Comparison of ENCODE assay signal across 12 mouse cellular contexts in genomic region chr2:69676713-69677112, GRCm38 (mm10). TPM values are rescaled to one million over a fixed set of nuclear protein-coding genes. Genes with fewer than 3 reads are reported as not detected.
DNase-seq lines count a peak whose midpoint lies in the region; ATAC-seq and TF ChIP-seq lines count a peak whose summit lies in the region.
"Had no signal": no experiment of that assay in that cellular context is flagged by ENCODE, and none has a peak within 500 bp of the region (broad histone marks: within the 10 kb centered on the region; RNA-seq: fewer than 3 reads in every experiment).

No protein-coding gene starts in this region.

- no peak overlapping the region for H3K9ac ChIP-seq in liver, embryonic 14.5 days (replicated peaks)
- H3K9ac ChIP-seq: neural tube, embryonic 13.5 days had no signal

- H3K4me3 ChIP-seq in gastrocnemius, adult 2 months, result no peak overlapping the region
- no peak overlapping the region for H3K4me3 ChIP-seq in liver, embryonic 14.5 days (ENCODE audit: insufficient read depth in 1 of 2, low read depth in 2 of 2, low read length in 2 of 2)
- H3K4me3 ChIP-seq in E14TG2a.4 (replicated peaks; ENCODE audit: low read length), result no peak overlapping the region
- H3K4me3 ChIP-seq: megakaryocyte, embryonic 14.5 days; neural tube, embryonic 13.5 days had no signal

- H3K4me1 ChIP-seq in liver, embryonic 14.5 days (replicated peaks; ENCODE audit: control insufficient read depth in 2 of 2, insufficient read depth in 2 of 2, low read length in 1 of 2), result no peaks in the 10 kb centered on the region
- H3K4me1 ChIP-seq in E14TG2a.4 (replicated peaks; ENCODE audit: low read depth, low read length), result no peaks in the 10 kb centered on the region
- H3K4me1 ChIP-seq: megakaryocyte, embryonic 14.5 days; neural tube, embryonic 13.5 days had no signal

- peak; percentile 61 for TF ChIP-seq CTCF in gastrocnemius, adult 2 months (IDR thresholded peaks at IDR 0.05)
- TF ChIP-seq CTCF in liver, embryonic 14.5 days (IDR thresholded peaks at IDR 0.05; ENCODE audit: low read depth), result peak; percentile 54
- TF ChIP-seq CTCF in E14TG2a.4 (conservative IDR thresholded peaks at IDR 0.05; ENCODE audit: low read length), result peak; percentile 41

- intact Hi-C loops in gastrocnemius, adult 2 months (cut with DNase I), result no loop called here
- intact Hi-C loops in gastrocnemius, postnatal 14 days (cut with DNase I; ENCODE audit: low total_unique reads), result no loop called here

- no peak for ATAC-seq in liver, embryonic 14.5 days (ENCODE audit: insufficient read depth)
- ATAC-seq in megakaryocyte-erythroid progenitor cell, adult 5-6 weeks (replicated peaks; ENCODE audit: low FRiP score, low TSS enrichment, poor library complexity, severe bottlenecking), result 0 out of 2 replicates have a peak, but pooled peaks have one; percentile 57

- no peaks in the 10 kb centered on the region for H3K27me3 ChIP-seq in liver, embryonic 14.5 days (ENCODE audit: control insufficient read depth, insufficient read depth, low read length)
- no peaks in the 10 kb centered on the region for H3K27me3 ChIP-seq in E14TG2a.4 (ENCODE audit: insufficient read depth, low read length)
- H3K27me3 ChIP-seq: megakaryocyte, embryonic 14.5 days; neural tube, embryonic 13.5 days had no signal

- H3K9me3 ChIP-seq in liver, embryonic 14.5 days (ENCODE audit: control insufficient read depth, low read length), result no peaks in the 10 kb centered on the region
- no peaks in the 10 kb centered on the region for H3K9me3 ChIP-seq in E14TG2a.4 (ENCODE audit: low read length)
- H3K9me3 ChIP-seq: megakaryocyte, embryonic 14.5 days; neural tube, embryonic 13.5 days had no signal

- no peak for TF ChIP-seq EP300 in liver, embryonic 14.5 days (IDR thresholded peaks at IDR 0.05; ENCODE audit: low read depth)

- DNase-seq in gastrocnemius, adult 2 months, result no peak
- no peak for DNase-seq in gastrocnemius, postnatal 14 days
- no peak for DNase-seq in liver, embryonic 14.5 days (ENCODE audit: low read depth in 3 of 3, low spot score in 3 of 3)
- DNase-seq in liver, result no peak
- DNase-seq in right cerebral cortex, adult 18-20 months, result no peak
- DNase-seq in right cerebral cortex, postnatal 4 days, result no peak
- DNase-seq: adrenal gland, postnatal 10 days; cerebellum, adult 9-10 months had no signal

- no peak overlapping the region for H3K27ac ChIP-seq in gastrocnemius, adult 2 months
- no peak overlapping the region for H3K27ac ChIP-seq in liver, embryonic 14.5 days
- H3K27ac ChIP-seq: neural tube, embryonic 13.5 days had no signal

- no peak overlapping the region for H3K4me2 ChIP-seq in liver, embryonic 14.5 days (ENCODE audit: low read depth)
- H3K4me2 ChIP-seq: neural tube, embryonic 13.5 days had no signal

- 28% methylated on average over 2 of the region's 2 CpGs for WGBS in liver, embryonic 14.5 days (ENCODE audit: insufficient replicate concordance)

- no peaks in the 10 kb centered on the region for H3K36me3 ChIP-seq in liver, embryonic 14.5 days (replicated peaks; ENCODE audit: control insufficient read depth, insufficient read depth, low read depth)
- no peaks in the 10 kb centered on the region for H3K36me3 ChIP-seq in E14TG2a.4 (ENCODE audit: insufficient read depth, low read length)

RNA-seq across cellular contexts. Expression of gene Klhl41, which starts 6.8 kb away (rescaled TPM):
- 100 to 1,000 TPM; 511 to 652 TPM for total RNA-seq in gastrocnemius, adult 2 months (2021)
- total RNA-seq in gastrocnemius, postnatal 14 days (2021), result 100 to 1,000 TPM; 474 to 551 TPM
- 0.02 and 0.04 TPM in 2 replicates for polyA plus RNA-seq in liver, embryonic 14.5 days (2012; rRNA removed)
- polyA plus RNA-seq in liver, embryonic 14.5 days (2014; fragmentation: Nextera tagmentation; extraction: Ambion mirVana), result not detected in 2 replicates
- total RNA-seq in megakaryocyte-erythroid progenitor cell, adult 5-6 weeks (2014; fragmentation: Nextera tagmentation), result not detected in 2 replicates
- total RNA-seq in megakaryocyte-erythroid progenitor cell, adult 5-6 weeks (2017), result not detected in 2 replicates

RNA-seq across cellular contexts. Expression of gene Bbs5, which starts 29.7 kb away (rescaled TPM):
- total RNA-seq in gastrocnemius, adult 2 months (2021), result 1 to 10 TPM; 3.7 to 4.6 TPM
- 1 to 10 TPM; 2.8 to 4.2 TPM for total RNA-seq in gastrocnemius, postnatal 14 days (2021)
- polyA plus RNA-seq in liver, embryonic 14.5 days (2012; rRNA removed), result 1.6 and 1.8 TPM in 2 replicates
- 3.2 and 3.4 TPM in 2 replicates for polyA plus RNA-seq in liver, embryonic 14.5 days (2014; fragmentation: Nextera tagmentation; extraction: Ambion mirVana)
- total RNA-seq in megakaryocyte-erythroid progenitor cell, adult 5-6 weeks (2014; fragmentation: Nextera tagmentation), result 1.4 and 4.1 TPM in 2 replicates
- 1.6 and 8.2 TPM in 2 replicates for total RNA-seq in megakaryocyte-erythroid progenitor cell, adult 5-6 weeks (2017)

RNA-seq across cellular contexts. Expression of gene Fastkd1, which starts 36.6 kb away (rescaled TPM):
- 10 to 100 TPM; 15.2 to 20.3 TPM for total RNA-seq in gastrocnemius, adult 2 months (2021)
- 10 to 100 TPM; 11.8 to 14.7 TPM for total RNA-seq in gastrocnemius, postnatal 14 days (2021)
- polyA plus RNA-seq in liver, embryonic 14.5 days (2012; rRNA removed), result 2.1 and 3.2 TPM in 2 replicates
- polyA plus RNA-seq in liver, embryonic 14.5 days (2014; fragmentation: Nextera tagmentation; extraction: Ambion mirVana), result 3.5 and 4.6 TPM in 2 replicates
- 21.4 and 25.6 TPM in 2 replicates for total RNA-seq in megakaryocyte-erythroid progenitor cell, adult 5-6 weeks (2014; fragmentation: Nextera tagmentation)
- total RNA-seq in megakaryocyte-erythroid progenitor cell, adult 5-6 weeks (2017), result 12.6 and 18.4 TPM in 2 replicates

RNA-seq across cellular contexts. Expression of gene Ppig, which starts 45.6 kb away (rescaled TPM):
- 10 to 100 TPM; 31.8 to 35.3 TPM for total RNA-seq in gastrocnemius, adult 2 months (2021)
- 10 to 100 TPM; 26.7 to 31.9 TPM for total RNA-seq in gastrocnemius, postnatal 14 days (2021)
- 5.5 and 10.0 TPM in 2 replicates for polyA plus RNA-seq in liver, embryonic 14.5 days (2012; rRNA removed)
- 58.7 and 60.2 TPM in 2 replicates for polyA plus RNA-seq in liver, embryonic 14.5 days (2014; fragmentation: Nextera tagmentation; extraction: Ambion mirVana)
- total RNA-seq in megakaryocyte-erythroid progenitor cell, adult 5-6 weeks (2014; fragmentation: Nextera tagmentation), result 73.4 and 94.4 TPM in 2 replicates
- total RNA-seq in megakaryocyte-erythroid progenitor cell, adult 5-6 weeks (2017), result 72.8 and 124 TPM in 2 replicates

Comparison
In these comparisons a context has a peak if more than half of its experiments do, and no peak if none do; other contexts are left out.
1. RNA of gene Klhl41, which starts 6.8 kb away (total RNA-seq): 511 to 652 TPM in gastrocnemius, adult 2 months and 474 to 551 TPM in gastrocnemius, postnatal 14 days; not detected in megakaryocyte-erythroid progenitor cell, adult 5-6 weeks; every median in the first group is over 100 times any median in the second.
2. Peak in every context shown above with its lines, with median percentiles within 50 percentile points of each other: CTCF ChIP-seq.